Mouse (Mus musculus) bone marrow, adult 2 months (tissue): ENCODE data around the gene Miga1. TPM values are rescaled to one million over a fixed set of nuclear protein-coding genes. Genes with fewer than 3 reads are reported as not detected.

Source experiments
- H3K27ac ChIP-seq: fragments of 200-500 bp; 2 replicates; pipeline ENCODE4 v1.5.1; 2012; ENCODE audit warnings: low read depth, mild to moderate bottlenecking, control low read depth, inconsistent platforms, low read length; ENCODE audit not compliant: control insufficient read depth, poor library complexity, insufficient read depth
- H3K4me1 ChIP-seq: fragments of 200-500 bp; 2 replicates; pipeline ENCODE4 v1.6.1; 2011; ENCODE audit warnings: low read length; ENCODE audit not compliant: control insufficient read depth, insufficient read depth
- H3K4me3 ChIP-seq: fragments of 200-500 bp; replicated peaks from 2 replicates; pipeline ENCODE3; 2011; ENCODE audit warnings: mild to moderate bottlenecking, low read depth, low read length, control low read depth; ENCODE audit not compliant: control insufficient read depth
- CTCF ChIP-seq: fragments of 200-500 bp; IDR thresholded peaks from 2 replicates; pipeline ENCODE4 v1.5.1; 2011; ENCODE audit warnings: low read length, control low read depth; ENCODE audit not compliant: control insufficient read depth, insufficient read depth
- POLR2A ChIP-seq: fragments of 200-500 bp; IDR thresholded peaks from 2 replicates; pipeline ENCODE4 v1.6.1; 2011; ENCODE audit warnings: low read depth, mild to moderate bottlenecking, control low read depth, low read length, borderline replicate concordance; ENCODE audit not compliant: control insufficient read depth
- WGBS: fragments of 180-500 bp; shearing (Covaris S2); methylation state at CpG from one replicate; pipeline ENCODE4 v1.1.7; 2018; 5-methylcytosine and 5-hydroxymethylcytosine counted together
- polyA plus RNA-seq: library from polyadenylated mRNA; stranded (reverse); fragments of >200 nt; gene quantifications from 2 replicates; pipeline ENCODE4 v1.2.4, GENCODE M21; 2011; ENCODE audit warnings: low replicate concordance; ENCODE audit not compliant: missing spikeins, insufficient read depth, insufficient read length

Miga1 gene
- polyA plus RNA-seq, 1 experiment, result 2.8 TPM

DNA sequence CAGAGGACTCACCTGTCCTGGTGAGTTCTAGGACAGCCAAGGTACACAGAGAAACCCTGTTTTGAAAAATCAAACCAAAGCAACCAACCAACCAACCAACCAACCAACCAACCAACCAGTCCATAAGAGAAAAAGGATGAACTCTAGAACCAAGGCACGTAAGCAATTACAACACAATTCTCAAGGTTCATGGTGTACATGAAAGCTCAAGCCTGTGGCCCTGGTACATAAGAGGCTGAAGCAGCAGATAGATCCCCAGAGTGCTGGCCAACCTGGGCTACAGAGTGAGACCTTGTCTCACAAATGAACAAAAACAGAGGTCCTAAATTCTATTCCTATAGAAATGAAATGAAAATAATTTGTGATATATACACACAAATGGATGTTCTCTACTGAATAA lies 55.9 kb downstream of the Miga1 start:
- H3K4me1 ChIP-seq, result no peaks in the 10 kb centered on the region
- H3K4me3 ChIP-seq, result no peak overlapping the region
- TF ChIP-seq CTCF, result no peak
- TF ChIP-seq POLR2A, result no peak
- WGBS, result 91% methylated on average over 1 of the region's 1 CpGs
- H3K27ac ChIP-seq, result no peak overlapping the region

- TF ChIP-seq POLR2A (no peak), CTCF (no peak)
- no peak overlapping the region for H3K4me3 ChIP-seq
- no peak overlapping the region for H3K27ac ChIP-seq
- WGBS, result 71% methylated on average over 3 of the region's 3 CpGs
- no peaks in the 10 kb centered on the region for H3K4me1 ChIP-seq
These were observed 58.1 kb downstream of the Miga1 start for GRCm38 (mm10) chr3:152282126-152282525.

DNA sequence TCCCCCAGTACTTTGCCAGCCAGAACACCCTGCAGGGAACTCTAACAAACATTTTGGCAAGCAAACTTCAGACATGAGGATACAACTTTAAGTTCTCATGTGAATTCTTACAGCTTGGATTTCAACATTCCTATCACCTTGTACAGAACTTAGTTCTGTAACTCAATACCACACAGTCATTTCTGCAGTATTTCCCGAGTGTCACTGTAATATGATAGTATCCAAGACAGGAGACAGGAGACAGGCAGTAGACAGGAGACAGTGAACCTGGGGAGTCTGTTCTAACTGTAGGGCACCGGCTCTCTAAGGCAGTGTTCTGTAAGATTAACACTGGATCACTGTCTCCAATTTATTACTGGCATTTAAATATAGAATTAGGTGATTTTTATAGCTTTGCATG lies 61.8 kb downstream of the Miga1 start:
- WGBS, result 73% methylated on average over 2 of the region's 2 CpGs
- TF ChIP-seq POLR2A (no peak), CTCF (no peak)
- H3K27ac ChIP-seq, result no peak overlapping the region

GRCm38 (mm10) chr3:152277912-152278311 lies 62.3 kb downstream of the Miga1 start:
- WGBS, result 81% methylated on average over 2 of the region's 2 CpGs
- Histone ChIP-seq H3K4me1 (no peaks in the 10 kb centered on the region), H3K27ac (no peak overlapping the region), H3K4me3 (no peak overlapping the region)
- TF ChIP-seq POLR2A, result no peak
- TF ChIP-seq CTCF, result no peak

More for the DNA sequence above, 61.8 kb downstream of the Miga1 start:
- H3K4me1 ChIP-seq, result no peaks in the 10 kb centered on the region
- H3K4me3 ChIP-seq, result no peak overlapping the region

DNA sequence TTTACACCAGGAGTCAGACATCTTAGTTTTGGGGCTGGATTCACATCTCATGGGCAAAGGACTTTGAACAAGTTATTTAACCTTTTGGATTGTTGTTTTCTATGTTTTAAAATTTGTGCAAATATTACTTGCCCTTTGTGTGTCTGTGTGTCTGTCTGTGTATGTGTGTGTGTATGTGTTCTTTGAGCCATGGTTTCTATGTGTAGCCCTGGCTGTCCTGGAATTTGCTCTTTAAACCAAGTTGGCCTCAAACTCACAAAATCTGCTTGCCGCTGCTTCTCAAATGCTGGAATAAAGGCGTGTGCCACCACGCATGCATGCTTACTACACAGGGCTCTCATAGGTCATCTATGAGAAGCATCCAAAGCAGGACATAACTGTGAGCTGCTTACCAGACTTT lies 63.3 kb downstream of the Miga1 start:
- H3K4me3 ChIP-seq, result no peak overlapping the region
- TF ChIP-seq POLR2A, result no peak
- no peak for TF ChIP-seq CTCF
- H3K27ac ChIP-seq, result no peak overlapping the region
- 96% methylated on average over 3 of the region's 3 CpGs for WGBS
- no peaks in the 10 kb centered on the region for H3K4me1 ChIP-seq

DNA sequence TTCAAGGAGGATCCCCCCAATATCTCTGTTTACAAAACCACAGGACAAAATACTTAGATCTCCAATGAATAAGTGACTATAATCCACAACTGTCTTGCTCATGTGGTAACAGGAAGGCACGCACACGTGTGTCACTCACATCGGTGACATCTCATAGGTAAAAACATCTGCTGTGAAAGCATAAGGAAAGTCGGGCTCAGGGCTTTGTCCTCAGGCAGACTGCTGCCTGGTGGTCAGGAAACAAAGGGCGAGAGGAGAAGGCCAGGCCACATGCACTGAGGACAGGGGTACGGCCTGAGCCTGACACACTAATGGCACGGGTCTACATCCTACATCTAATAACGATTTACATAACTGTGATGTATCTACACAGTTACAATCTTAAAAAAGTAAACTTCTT lies 65.2 kb downstream of the Miga1 start:
- TF ChIP-seq POLR2A (no peak), CTCF (no peak)
- Histone ChIP-seq H3K4me1 (no peaks in the 10 kb centered on the region), H3K27ac (no peak overlapping the region), H3K4me3 (no peak overlapping the region)
- WGBS, result 87% methylated on average over 8 of the region's 8 CpGs

GRCm38 (mm10) chr3:152272974-152273685 lies 67.1 kb downstream of the Miga1 start:
- TF ChIP-seq POLR2A (no peak), CTCF (no peak)
- Histone ChIP-seq H3K4me1 (no peaks in the 10 kb centered on the region), H3K27ac (no peak overlapping the region), H3K4me3 (no peak overlapping the region)
- WGBS, result 89% methylated on average over 20 of the region's 20 CpGs

- no peak overlapping the region for H3K4me3 ChIP-seq
- no peak for TF ChIP-seq POLR2A
- no peak for TF ChIP-seq CTCF
- no peak overlapping the region for H3K27ac ChIP-seq
- WGBS, result 81% methylated on average over 6 of the region's 6 CpGs
- H3K4me1 ChIP-seq, result no peaks in the 10 kb centered on the region
These were observed 68.3 kb downstream of the Miga1 start for GRCm38 (mm10) chr3:152271876-152272275.

DNA sequence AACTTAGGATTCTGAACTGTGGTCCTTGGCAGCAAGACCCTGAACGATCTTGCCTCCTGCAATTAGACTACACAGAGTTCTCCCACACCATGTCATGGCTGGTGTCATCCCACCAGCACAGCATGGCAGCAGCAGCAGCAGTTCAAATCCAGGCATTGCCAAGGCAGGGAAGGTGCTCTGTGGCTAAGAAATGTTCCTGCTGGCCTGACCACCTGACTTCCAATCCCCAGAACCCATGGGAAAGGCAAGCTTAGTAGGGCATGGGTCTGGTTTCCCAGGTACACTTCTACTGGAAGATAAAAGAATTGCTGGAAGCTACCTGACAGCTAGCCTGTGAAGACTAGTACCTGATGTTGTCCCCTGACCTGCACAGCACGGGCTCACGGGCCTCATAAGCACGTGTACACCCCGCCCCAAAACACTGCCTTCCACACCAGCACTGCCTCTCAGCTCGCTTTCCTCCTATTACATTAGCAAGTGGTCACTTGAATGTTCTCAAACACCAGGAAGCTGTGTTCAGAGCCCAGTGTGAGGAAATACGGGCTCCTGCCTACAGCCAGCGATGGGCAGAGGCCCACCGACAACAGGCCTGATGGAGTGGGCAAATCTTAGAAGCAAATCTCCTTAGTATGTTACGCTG lies 69.0 kb downstream of the Miga1 start:
- TF ChIP-seq POLR2A, result no peak
- no peak for TF ChIP-seq CTCF

More for the DNA sequence above, 69.0 kb downstream of the Miga1 start:
- 84% methylated on average over 10 of the region's 10 CpGs for WGBS
- H3K4me3 ChIP-seq, result no peak overlapping the region
- H3K27ac ChIP-seq, result no peak overlapping the region
- no peaks in the 10 kb centered on the region for H3K4me1 ChIP-seq
